Mouse (Mus musculus) thymus, postnatal 0 days (tissue): ENCODE measurements at regions not wholly inside any gene's neighbourhood (a gene's known extent, or its start where the extent isn't known, plus 50 kb on each side); places are given as distances from the start of the nearest gene placed in this dataset.

Experiments used
- DNase-seq: peaks from one replicate; pipeline ENCODE4 v3.0.0-alpha.2; 2015; ENCODE audit warnings: low spot score

- no peak for DNase-seq
These were observed 171.2 kb downstream of the 4933412E24Rik start for GRCm38 (mm10) chr15:59845158-59845739.

DNA sequence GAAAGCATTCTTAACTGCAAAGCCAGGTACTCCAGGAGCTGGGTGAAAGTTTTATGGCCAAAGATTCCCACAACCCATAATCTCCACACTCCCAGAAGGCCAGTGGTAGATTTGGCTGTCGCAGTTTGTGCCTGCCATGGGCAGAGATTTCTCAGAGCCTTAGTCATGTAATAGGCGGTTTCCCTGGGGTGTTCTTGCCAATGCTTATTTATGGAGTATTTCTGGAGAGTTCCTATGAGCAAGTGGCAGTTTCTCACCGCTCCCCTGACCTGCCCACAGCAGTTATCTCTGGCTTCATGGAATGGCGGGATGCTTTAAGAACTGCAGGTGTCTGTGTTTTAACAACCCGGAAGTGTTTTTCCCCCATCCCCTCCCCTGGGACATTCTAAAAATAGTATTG is 179.8 kb downstream of the 4933412E24Rik start:
- DNase-seq = no peak

DNA sequence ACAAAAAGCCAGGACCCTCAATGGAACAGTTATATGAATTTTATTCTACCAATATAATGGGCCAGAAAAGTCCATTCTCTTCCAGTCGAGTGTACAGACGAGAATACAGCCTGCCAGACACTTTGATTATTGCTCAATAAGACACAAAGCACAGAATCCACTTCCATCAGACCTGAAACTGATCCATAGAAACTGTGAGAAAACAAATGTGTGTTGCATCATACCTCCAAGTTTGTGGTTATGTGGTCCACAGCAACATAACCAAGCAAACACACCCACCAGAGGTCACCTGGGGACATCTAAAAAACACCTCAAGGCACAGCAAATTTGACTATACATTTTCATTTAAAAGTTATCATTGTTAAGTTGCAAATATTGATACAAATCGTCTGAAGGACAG is 183.2 kb downstream of the 4933412E24Rik start:
- DNase-seq = no peak

- DNase-seq = no peak
These were observed 184.9 kb downstream of the 4933412E24Rik start for GRCm38 (mm10) chr15:59831481-59831880.

DNA sequence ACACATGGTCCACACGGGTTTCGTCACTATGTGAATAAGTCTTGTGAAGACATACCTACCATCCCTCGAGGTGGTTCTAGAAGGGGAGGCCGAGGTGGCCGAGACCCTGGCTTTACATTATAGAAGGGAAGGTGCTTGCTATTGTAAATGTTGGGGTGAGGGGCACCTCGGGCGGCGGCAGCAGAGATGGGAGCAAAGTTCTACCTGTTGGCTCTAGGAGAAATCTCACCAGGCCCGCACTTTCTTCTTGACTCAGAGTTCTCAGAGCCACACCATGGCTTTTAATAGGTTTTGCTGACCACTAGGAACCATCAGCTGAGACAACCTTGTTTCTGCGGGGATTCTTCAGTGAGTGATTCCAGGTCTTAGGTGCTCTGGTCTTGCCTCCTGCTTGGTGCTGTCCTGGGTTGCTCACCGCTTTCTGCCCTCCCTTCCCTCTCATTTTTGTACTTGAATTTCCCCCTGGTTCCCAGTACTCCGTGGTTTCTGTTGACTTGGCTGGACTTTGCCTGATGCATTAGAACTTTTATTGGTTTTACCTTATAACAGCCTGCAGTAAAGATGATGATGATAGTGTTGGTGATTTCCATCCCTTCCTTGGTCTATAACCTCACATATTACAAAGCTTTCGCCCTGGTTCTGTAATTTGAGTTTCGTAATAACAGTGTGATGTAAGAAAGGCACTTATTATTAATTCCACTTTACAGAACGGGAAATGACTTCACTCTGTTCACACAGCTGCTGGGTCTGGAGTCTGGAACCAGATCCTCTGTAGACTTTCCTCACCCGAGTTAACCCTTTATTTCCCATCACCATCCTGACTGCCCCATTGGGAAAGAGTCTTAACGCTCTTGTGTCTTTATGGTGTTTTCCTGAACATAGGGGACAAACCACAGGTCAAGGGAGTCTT is 185.6 kb downstream of the 4933412E24Rik start:
- no peak for DNase-seq

DNA sequence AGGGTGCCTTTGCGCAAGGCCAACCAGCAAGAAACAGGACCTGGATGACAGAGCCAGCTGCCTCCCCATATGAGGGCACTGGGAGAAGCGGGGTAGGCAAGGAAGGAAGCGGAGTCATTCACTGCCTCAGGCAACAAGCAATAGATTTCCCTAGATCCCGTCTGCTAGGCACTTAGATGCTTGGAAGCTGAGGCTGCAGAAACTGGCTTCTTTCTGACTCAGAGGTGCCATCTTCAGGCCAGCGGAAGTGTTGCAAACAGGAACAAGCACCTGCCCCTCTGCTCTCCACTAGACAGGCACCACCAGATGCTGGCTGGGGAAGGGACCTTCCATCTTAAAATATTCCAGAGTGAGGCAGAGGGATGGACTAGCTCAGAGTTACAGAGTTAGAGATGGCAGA is 188.0 kb downstream of the 4933412E24Rik start:
- peak; percentile 71 for DNase-seq

DNA sequence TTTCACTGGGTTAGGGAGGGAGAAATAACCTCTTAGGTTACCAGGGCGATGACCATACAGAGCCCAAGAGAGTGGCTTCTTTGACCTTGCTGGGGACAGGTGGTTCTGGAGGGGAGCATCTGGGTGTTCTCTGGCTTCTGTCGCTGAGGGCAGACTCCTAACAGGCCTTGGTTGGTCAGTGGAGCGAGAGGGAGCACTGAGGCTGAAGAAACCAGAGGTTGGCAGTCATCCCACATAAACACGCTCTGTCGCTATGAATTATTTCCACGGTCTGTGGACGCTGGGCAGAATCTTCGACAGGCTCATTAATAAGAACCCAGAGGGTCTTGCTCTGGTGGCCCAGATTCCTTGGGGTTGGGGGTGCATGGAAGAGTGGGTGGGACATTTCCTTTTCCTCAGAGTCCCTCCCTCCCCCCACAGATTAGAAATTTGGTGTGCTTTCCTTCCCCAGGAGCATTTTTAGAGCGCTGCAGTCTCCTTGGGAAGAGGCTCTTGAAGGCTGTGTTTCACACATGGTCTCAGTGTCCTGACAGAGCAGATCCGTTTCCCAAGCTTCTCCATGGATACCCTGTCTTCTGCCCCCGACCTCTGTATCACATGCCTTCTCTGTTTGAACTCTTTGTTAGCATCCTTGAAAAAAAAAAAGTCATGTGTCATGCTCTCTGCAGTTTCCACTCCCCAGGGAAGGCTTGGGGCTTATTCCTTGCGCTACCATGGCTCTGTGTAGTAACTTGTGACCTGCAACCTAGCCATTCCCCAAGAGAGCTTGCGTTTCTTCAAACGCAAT is 190.1 kb downstream of the 4933412E24Rik start:
- no peak for DNase-seq

DNA sequence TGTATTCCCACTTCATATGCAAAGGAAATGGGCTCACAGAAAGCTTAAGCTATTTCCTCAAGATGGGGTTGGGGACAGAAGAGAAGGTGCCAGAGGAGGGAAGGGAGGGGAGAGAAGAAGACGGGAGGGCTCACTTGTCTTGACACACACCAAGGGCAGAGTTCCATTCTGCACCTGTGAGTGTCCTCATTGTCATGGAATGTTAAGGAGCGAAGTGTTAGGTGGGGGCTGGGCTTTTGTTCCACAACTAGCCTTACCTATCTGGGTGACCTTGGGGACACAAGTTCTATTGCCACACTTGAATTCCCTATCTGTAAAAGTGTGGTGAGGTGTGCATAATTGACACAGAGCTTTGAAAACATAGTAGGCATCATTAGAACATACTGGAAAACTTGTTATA is 192.5 kb downstream of the 4933412E24Rik start:
- no peak for DNase-seq

DNA sequence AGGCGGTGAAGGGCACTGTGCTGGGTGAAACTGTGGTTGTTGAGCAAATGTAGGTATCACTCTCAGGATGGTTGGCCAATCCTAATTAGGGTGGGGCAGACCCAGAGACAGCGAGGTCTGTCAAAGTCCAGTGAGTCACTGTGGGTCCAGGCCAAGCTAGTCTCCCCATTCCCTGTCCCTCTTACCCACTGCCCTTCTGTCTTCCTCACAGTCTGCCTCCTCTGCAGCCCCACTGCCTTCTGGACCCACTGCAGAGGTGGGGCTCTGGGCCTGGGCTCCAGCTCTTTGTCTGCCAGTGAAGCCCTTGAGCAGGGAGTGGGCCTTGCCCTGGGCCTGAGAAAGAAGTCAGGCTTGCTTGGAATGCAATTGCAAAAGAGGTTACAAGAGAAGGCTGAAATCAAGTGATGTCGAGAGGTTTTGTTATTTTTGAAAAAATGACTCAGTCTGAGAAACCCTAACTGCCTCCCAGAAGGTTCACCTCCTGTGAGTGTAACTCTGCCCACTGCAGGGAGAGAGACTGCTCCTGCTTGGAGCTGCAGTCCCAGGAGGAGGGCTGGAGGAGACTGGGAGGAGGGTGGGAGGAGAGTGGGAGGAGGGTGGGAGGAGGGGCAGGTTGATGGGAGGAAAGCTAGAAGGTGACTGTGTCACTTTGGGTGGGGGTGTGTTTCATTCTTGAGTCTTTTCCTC is 193.3 kb downstream of the 4933412E24Rik start:
- no peak for DNase-seq

DNA sequence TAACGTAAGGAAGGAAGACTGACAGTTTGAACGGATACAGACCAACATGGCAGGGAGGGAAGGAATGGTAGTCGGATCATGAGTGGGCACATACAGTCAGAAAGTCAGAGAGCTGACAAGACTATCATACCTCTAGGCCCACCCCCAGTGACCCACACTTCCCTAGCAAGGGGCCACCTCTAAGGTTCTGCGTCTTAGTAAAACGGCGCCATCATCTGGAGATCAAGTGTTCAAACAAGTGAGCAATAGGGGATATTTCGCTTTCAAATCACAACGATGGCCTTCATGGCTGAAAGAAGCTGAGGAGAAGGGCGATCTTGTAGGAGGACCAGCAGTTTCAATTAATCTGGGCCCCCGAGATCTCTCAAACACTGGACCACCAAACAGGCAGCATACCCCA is 196.1 kb downstream of the 4933412E24Rik start:
- DNase-seq = peak; percentile 16

GRCm38 (mm10) chr15:59816031-59816430 is 200.4 kb downstream of the 4933412E24Rik start:
- no peak for DNase-seq

DNA sequence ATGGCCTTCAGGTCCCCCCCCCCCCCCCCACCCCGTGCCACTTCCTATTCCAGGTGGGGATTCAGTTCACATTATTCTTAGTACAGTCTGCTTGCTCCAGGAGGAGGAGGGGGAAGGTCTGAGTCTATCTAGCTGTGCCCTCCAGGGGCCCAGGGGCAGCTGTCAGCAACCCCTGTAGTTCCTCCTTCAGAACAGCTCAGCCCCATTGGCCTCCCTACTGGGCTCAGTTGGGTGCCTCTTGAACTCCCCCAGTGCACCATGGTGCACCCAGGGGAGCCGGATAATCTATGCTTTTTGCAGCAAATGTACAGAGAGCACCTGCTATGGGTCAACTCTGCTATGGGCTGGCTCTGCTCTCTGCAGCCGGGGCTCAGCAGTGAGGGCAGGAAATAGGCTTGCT is 204.8 kb downstream of the 4933412E24Rik start:
- peak; percentile 15 for DNase-seq

- DNase-seq = no peak
These were observed 207.1 kb downstream of the 4933412E24Rik start for GRCm38 (mm10) chr15:59809361-59809760.

DNA sequence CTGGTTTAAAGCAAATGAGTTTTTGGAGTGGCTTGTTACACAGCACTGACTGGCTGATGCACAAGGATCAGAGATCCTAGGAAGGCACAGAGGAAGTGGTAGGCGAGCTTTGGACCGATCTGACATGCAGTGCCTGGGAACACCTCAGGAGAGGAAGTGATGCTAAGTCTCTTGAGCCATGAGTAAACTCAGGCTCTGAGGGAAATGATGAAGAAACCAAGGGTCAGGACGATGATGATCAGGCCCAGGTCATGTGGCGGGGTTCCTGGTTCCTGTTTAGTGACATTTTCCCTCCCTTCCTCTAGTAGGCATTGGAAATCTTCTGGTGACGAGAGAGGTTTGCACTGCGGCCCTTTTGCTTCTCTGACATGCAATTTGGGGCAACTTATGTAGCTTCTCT is 208.7 kb downstream of the 4933412E24Rik start:
- DNase-seq = no peak

- no peak for DNase-seq
These were observed 210.6 kb downstream of the 4933412E24Rik start for GRCm38 (mm10) chr15:59805771-59806170.

DNA sequence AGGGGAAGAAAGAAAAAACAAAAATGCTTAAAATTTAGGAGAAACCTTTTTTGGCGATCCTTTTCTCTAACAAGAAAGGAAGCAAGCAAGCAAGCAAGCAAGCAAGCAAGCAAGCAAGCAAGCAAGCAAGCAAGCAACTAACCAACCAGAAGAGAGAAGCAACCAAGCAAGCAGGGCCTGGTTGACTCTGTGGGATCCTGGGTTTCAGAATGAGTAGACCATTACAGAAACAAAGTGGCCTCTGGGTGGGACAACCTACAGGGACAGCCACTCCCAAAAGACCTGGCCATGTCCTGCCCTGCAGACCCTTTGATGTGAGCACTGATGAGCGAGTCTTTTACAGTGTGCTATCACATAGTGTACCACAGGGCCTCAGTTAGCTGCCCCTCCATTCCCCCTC is 211.6 kb downstream of the 4933412E24Rik start:
- DNase-seq = no peak

DNA sequence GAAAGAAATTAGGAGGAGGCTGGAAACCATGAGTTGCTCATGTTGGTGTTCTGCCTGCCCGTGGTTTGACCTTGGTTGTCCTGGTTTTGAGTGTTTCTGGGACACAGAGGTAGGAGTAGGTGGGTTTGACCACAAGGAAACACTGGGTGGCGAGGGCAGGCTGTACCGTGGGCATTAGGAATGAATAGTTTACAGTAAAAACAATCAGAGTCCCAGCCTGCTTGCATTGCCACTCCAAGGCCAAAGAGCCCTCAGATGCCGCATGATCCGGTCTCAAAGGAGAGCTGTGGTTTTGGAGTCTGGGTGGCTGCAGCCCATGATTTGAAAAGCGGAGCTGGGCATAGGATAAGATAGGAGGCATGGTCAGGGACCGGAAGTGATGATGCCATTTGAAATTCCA is 212.0 kb downstream of the 4933412E24Rik start:
- no peak for DNase-seq

DNA sequence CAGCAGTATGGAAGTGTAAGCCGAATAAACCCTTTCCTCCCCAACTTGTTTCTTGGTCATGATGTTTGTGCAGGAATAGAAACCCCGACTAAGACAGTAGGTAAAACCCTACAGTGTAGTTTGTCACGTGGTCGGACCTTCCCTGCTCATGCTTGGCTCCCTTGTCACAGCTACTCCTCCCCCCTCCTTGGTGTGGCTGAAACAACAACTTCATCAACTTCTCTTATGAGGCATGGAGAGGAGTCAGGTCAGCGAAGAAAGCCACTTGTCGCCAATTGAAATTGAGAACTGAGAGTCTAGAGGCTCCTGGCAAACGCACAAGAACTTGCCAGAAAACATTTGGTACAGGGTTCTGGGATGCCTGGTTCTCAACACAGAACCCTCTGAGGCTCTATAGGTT is 214.1 kb downstream of the 4933412E24Rik start:
- DNase-seq = no peak

- DNase-seq = no peak
These were observed 217.1 kb downstream of the 4933412E24Rik start for GRCm38 (mm10) chr15:59799124-59799815.

- no peak for DNase-seq
These were observed 217.9 kb downstream of the 4933412E24Rik start for GRCm38 (mm10) chr15:59798486-59798885.

- DNase-seq = peak; percentile 58
These were observed 220.7 kb downstream of the 4933412E24Rik start for GRCm38 (mm10) chr15:59795717-59796116.
